Mouse (Mus musculus): Measurements from ENCODE around the gene Psme2. TPM values are rescaled to one million over a fixed set of nuclear protein-coding genes. Genes with fewer than 3 reads are reported as not detected.

The Psme2 gene
- total and polyA plus RNA-seq, 2 experiments from 2014 or later, result 57.6 to 163 TPM

- H3K27ac ChIP-seq, result no peak overlapping the region
- WGBS, result 85% methylated on average over 23 of the region's 23 CpGs
- H3K9me3 ChIP-seq (ENCODE audit: low read length), result no peaks in the 10 kb centered on the region
- ATAC-seq (no peak), DNase-seq (ENCODE audit: low spot score) (no peak)
- H3K4me1 ChIP-seq (ENCODE audit: insufficient read depth, low read length), result 0 out of 2 replicates have a peak, but pooled peaks cover 5% of the 10 kb centered on the region
- no peak overlapping the region for H3K9ac ChIP-seq (replicated peaks; ENCODE audit: low read length)
- no peak overlapping the region for H3K4me2 ChIP-seq (ENCODE audit: low read depth, low read length)
- no peak for TF ChIP-seq CTCF (IDR thresholded peaks at IDR 0.05; ENCODE audit: low read depth)
- H3K4me3 ChIP-seq (ENCODE audit: low read length), result no peak overlapping the region
- no peaks in the 10 kb centered on the region for H3K27me3 ChIP-seq (ENCODE audit: insufficient read depth, low read length)
- peaks cover 9% of the 10 kb centered on the region; the same call in 1 of the 2 replicates for H3K36me3 ChIP-seq (ENCODE audit: insufficient read depth, low read length)
These were observed 11.1 kb downstream of the Psme2 start for GRCm38 (mm10) chr14:55579511-55580496.

- 38% methylated on average over 6 of the region's 6 CpGs for WGBS
- Histone ChIP-seq H3K36me3 (ENCODE audit: insufficient read depth, low read length) (peaks cover 9% of the 10 kb centered on the region; the same call in 1 of the 2 replicates), H3K9ac (replicated peaks; ENCODE audit: low read length) (peak overlapping the region; percentile 83), H3K9me3 (ENCODE audit: low read length) (no peaks in the 10 kb centered on the region), H3K4me1 (ENCODE audit: insufficient read depth, low read length) (no peaks in the 10 kb centered on the region), H3K4me3 (ENCODE audit: low read length) (peak overlapping the region; percentile 57), H3K27ac (peak overlapping the region; percentile 85), H3K27me3 (ENCODE audit: insufficient read depth, low read length) (no peaks in the 10 kb centered on the region), H3K4me2 (ENCODE audit: low read depth, low read length) (peak overlapping the region; percentile 92)
- TF ChIP-seq CTCF (IDR thresholded peaks at IDR 0.05; ENCODE audit: low read depth), result no peak
- peak; percentile 64 for DNase-seq (ENCODE audit: low spot score)
- ATAC-seq, result peak; percentile 24
These were observed 12.1 kb downstream of the Psme2 start for GRCm38 (mm10) chr14:55578668-55579269.

GRCm38 (mm10) chr14:55577871-55578667, 12.8 kb downstream of the Psme2 start, which contains the start of gene Psme1:
Psme1 (plus strand) TSS chr14:55578123.
- no peaks in the 10 kb centered on the region for H3K9me3 ChIP-seq (ENCODE audit: low read length)
- H3K27me3 ChIP-seq (ENCODE audit: insufficient read depth, low read length), result no peaks in the 10 kb centered on the region
- peak within 1 kb of the TSS; percentile 83 for H3K9ac ChIP-seq (replicated peaks; ENCODE audit: low read length)
- H3K27ac ChIP-seq, result peak within 1 kb of the TSS; percentile 85
- peak within 1 kb of the TSS; percentile 92 for H3K4me2 ChIP-seq (ENCODE audit: low read depth, low read length)
- H3K4me1 ChIP-seq (ENCODE audit: insufficient read depth, low read length), result no peaks in the 10 kb centered on the region
- peak; percentile 92 for DNase-seq (ENCODE audit: low spot score)
- no peak for TF ChIP-seq CTCF (IDR thresholded peaks at IDR 0.05; ENCODE audit: low read depth)
- WGBS, result under 1% methylated on average over 31 of the region's 32 CpGs
- peaks cover 9% of the 10 kb centered on the region; the same call in 1 of the 2 replicates for H3K36me3 ChIP-seq (ENCODE audit: insufficient read depth, low read length)
- peak within 1 kb of the TSS; percentile 57 for H3K4me3 ChIP-seq (ENCODE audit: low read length)
- peak; percentile 95 for ATAC-seq

- Histone ChIP-seq H3K27ac (no peak overlapping the region), H3K27me3 (ENCODE audit: insufficient read depth, low read length) (no peaks in the 10 kb centered on the region), H3K4me1 (ENCODE audit: insufficient read depth, low read length) (no peaks in the 10 kb centered on the region), H3K36me3 (ENCODE audit: insufficient read depth, low read length) (0 out of 2 replicates have a peak, but pooled peaks cover 2% of the 10 kb centered on the region), H3K4me3 (ENCODE audit: low read length) (no peak overlapping the region), H3K9me3 (ENCODE audit: low read length) (no peaks in the 10 kb centered on the region), H3K9ac (replicated peaks; ENCODE audit: low read length) (no peak overlapping the region), H3K4me2 (ENCODE audit: low read depth, low read length) (no peak overlapping the region)
- TF ChIP-seq CTCF (IDR thresholded peaks at IDR 0.05; ENCODE audit: low read depth), result no peak
- ATAC-seq (no peak), DNase-seq (ENCODE audit: low spot score) (no peak)
- 75% methylated on average over 16 of the region's 16 CpGs for WGBS
These were observed 14.5 kb downstream of the Psme2 start for GRCm38 (mm10) chr14:55576376-55576775.

GRCm38 (mm10) chr14:55575711-55576110, 15.2 kb downstream of the Psme2 start:
- no peaks in the 10 kb centered on the region for H3K4me1 ChIP-seq (ENCODE audit: insufficient read depth, low read length)
- H3K4me2 ChIP-seq (ENCODE audit: low read depth, low read length), result no peak overlapping the region
- DNase-seq (ENCODE audit: low spot score) (no peak), ATAC-seq (no peak)
- H3K9ac ChIP-seq (replicated peaks; ENCODE audit: low read length), result no peak overlapping the region
- no peaks in the 10 kb centered on the region for H3K27me3 ChIP-seq (ENCODE audit: insufficient read depth, low read length)
- no peak for TF ChIP-seq CTCF (IDR thresholded peaks at IDR 0.05; ENCODE audit: low read depth)
- 77% methylated on average over 13 of the region's 13 CpGs for WGBS
- H3K4me3 ChIP-seq (ENCODE audit: low read length), result no peak overlapping the region
- H3K9me3 ChIP-seq (ENCODE audit: low read length), result no peaks in the 10 kb centered on the region
- no peak overlapping the region for H3K27ac ChIP-seq
- H3K36me3 ChIP-seq (ENCODE audit: insufficient read depth, low read length), result no peaks in the 10 kb centered on the region

GRCm38 (mm10) chr14:55575302-55575701, 15.6 kb downstream of the Psme2 start, which contains the start of gene Fitm1:
Fitm1 (plus strand) TSS chr14:55575617.
- no peaks in the 10 kb centered on the region for H3K4me1 ChIP-seq (ENCODE audit: insufficient read depth, low read length)
- no peaks in the 10 kb centered on the region for H3K9me3 ChIP-seq (ENCODE audit: low read length)
- H3K4me3 ChIP-seq (ENCODE audit: low read length), result no peak within 1 kb of the TSS
- H3K27ac ChIP-seq, result no peak within 1 kb of the TSS
- 93% methylated on average over 8 of the region's 8 CpGs for WGBS
- no peaks in the 10 kb centered on the region for H3K36me3 ChIP-seq (ENCODE audit: insufficient read depth, low read length)
- H3K27me3 ChIP-seq (ENCODE audit: insufficient read depth, low read length), result no peaks in the 10 kb centered on the region
- no peak within 1 kb of the TSS for H3K9ac ChIP-seq (replicated peaks; ENCODE audit: low read length)
- no peak within 1 kb of the TSS for H3K4me2 ChIP-seq (ENCODE audit: low read depth, low read length)
- ATAC-seq (no peak), DNase-seq (ENCODE audit: low spot score) (no peak)
- no peak for TF ChIP-seq CTCF (IDR thresholded peaks at IDR 0.05; ENCODE audit: low read depth)
